Mouse (Mus musculus) erythroblast, embryonic 14.5 days (primary cell): ENCODE measurements around the gene Cep295nl.

Source experiments
- GATA1 ChIP-seq: IDR thresholded peaks from 2 replicates; pipeline ENCODE4 v1.6.1; 2012; ENCODE audit warnings: low read length, inconsistent platforms, mixed read lengths
- TAL1 ChIP-seq: IDR thresholded peaks from 3 replicates; pipeline ENCODE4 v1.6.1; 2012; ENCODE audit warnings: low read length, inconsistent platforms, mixed read lengths

DNA sequence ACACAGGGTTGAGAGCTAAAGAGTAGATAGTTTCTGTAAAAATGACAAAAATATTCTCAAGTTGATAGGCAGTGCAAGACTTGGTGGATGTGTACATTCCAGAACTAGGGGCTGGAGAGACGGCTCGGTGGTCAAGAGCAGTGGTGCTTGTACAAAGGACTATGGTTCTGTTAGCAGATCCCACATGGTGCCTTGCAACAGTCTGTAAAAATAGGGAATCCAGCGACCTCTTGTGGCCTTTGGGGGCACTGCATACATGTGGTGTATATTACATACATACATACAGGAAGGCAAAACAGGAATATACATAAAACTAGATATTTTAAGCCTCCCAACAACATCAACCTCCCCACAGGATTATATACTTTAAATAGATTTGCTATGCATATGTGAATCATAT is 26.0 kb upstream of the Cep295nl start:
- TF ChIP-seq TAL1 (no peak), GATA1 (no peak)
